Mouse (Mus musculus) megakaryocyte, embryonic 14.5 days (primary cell): ENCODE measurements at regions not wholly inside any gene's neighbourhood (a gene's known extent, or its start where the extent isn't known, plus 50 kb on each side); places are given as distances from the start of the nearest gene placed in this dataset.

ENCODE experiments used
- H3K27me3 ChIP-seq: replicated peaks from 2 replicates; pipeline ENCODE3; 2012; ENCODE audit warnings: inconsistent platforms
- H3K36me3 ChIP-seq: replicated peaks from 2 replicates; pipeline ENCODE3; 2012; ENCODE audit warnings: low read length, inconsistent platforms, mixed read lengths
- H3K4me1 ChIP-seq: 2 replicates; pipeline ENCODE4 v1.6.1; 2012; ENCODE audit warnings: inconsistent platforms
- H3K4me3 ChIP-seq: replicated peaks from 2 replicates; pipeline ENCODE3; 2012; ENCODE audit warnings: moderate library complexity, mild to moderate bottlenecking, inconsistent platforms
- H3K9me3 ChIP-seq: 2 replicates; pipeline ENCODE4 v1.6.1; 2012; ENCODE audit warnings: inconsistent platforms
- FLI1 ChIP-seq: IDR thresholded peaks from 2 replicates; pipeline ENCODE4 v1.6.1; 2012; ENCODE audit warnings: low read length, inconsistent platforms, mixed read lengths
- GATA1 ChIP-seq: IDR thresholded peaks from 3 replicates; pipeline ENCODE4 v1.6.1; 2012; ENCODE audit warnings: mixed read lengths, low read length, inconsistent platforms, borderline replicate concordance

GRCm38 (mm10) chr2:166492421-166492820 is 221.2 kb downstream of the Prex1 start:
- TF ChIP-seq FLI1 (no peak), GATA1 (no peak)
- H3K4me1 ChIP-seq, result peaks cover 20% of the 10 kb centered on the region
- no peak overlapping the region for H3K4me3 ChIP-seq
- peaks cover 48% of the 10 kb centered on the region for H3K27me3 ChIP-seq
- no peaks in the 10 kb centered on the region for H3K36me3 ChIP-seq
- no peaks in the 10 kb centered on the region; the same call in 1 of the 2 replicates for H3K9me3 ChIP-seq

DNA sequence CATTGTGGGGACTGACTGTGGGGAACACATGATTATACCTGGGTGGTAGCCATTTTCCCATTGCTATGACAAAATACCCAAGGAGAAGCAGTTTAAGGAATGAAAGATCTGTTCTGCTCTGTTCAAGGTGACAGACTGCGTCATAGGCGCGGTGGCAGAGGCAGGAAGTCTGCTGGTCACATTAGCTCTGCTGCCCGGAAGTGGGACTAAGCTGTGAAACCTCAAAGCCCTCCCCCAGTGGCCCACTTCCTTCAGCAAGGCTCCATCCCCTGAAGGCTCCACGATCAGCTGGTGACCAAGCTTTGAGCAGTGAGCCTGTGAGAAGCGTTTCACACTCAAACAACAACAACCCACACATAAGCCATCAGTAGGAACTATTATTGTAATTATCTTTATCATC is 221.8 kb downstream of the Prex1 start:
- no peaks in the 10 kb centered on the region; the same call in 1 of the 2 replicates for H3K9me3 ChIP-seq
- TF ChIP-seq GATA1 (no peak), FLI1 (no peak)
- no peak overlapping the region for H3K4me3 ChIP-seq
- H3K4me1 ChIP-seq, result peaks cover 20% of the 10 kb centered on the region
- no peaks in the 10 kb centered on the region for H3K36me3 ChIP-seq
- peaks cover 52% of the 10 kb centered on the region for H3K27me3 ChIP-seq

GRCm38 (mm10) chr2:166489041-166489872 is 224.4 kb downstream of the Prex1 start:
- Histone ChIP-seq H3K4me3 (no peak overlapping the region), H3K9me3 (no peaks in the 10 kb centered on the region; the same call in 1 of the 2 replicates), H3K4me1 (peaks cover 22% of the 10 kb centered on the region), H3K36me3 (no peaks in the 10 kb centered on the region), H3K27me3 (peaks cover 59% of the 10 kb centered on the region)
- TF ChIP-seq GATA1 (no peak), FLI1 (no peak)

DNA sequence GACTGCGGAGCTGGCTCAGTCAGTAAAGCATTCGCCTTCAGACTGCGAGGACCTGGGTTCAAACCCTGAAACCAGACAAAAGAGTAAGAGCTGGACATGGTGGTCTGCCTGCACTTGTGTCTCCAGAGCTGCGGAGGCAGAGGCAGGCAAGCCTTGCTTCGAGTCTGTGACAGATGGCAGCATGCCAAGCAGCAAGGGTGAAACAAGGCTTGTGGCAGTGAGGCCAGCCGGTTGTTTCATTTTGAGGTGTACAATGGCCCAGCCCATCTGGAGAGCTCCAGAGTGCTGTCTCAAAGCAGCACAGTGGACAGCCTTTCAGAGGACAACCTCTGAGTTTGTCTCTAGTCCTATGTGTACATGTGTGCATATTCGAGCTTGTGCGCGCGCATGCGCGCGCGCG is 225.9 kb downstream of the Prex1 start:
- H3K27me3 ChIP-seq, result peaks cover 48% of the 10 kb centered on the region
- H3K4me3 ChIP-seq, result no peak overlapping the region
- peaks cover 24% of the 10 kb centered on the region for H3K4me1 ChIP-seq
- H3K9me3 ChIP-seq, result no peaks in the 10 kb centered on the region; the same call in 1 of the 2 replicates
- no peaks in the 10 kb centered on the region for H3K36me3 ChIP-seq
- TF ChIP-seq FLI1 (no peak), GATA1 (no peak)

GRCm38 (mm10) chr2:166485788-166486187 is 227.8 kb downstream of the Prex1 start:
- Histone ChIP-seq H3K36me3 (no peaks in the 10 kb centered on the region), H3K9me3 (no peaks in the 10 kb centered on the region), H3K4me1 (peaks cover 11% of the 10 kb centered on the region), H3K27me3 (peaks cover 55% of the 10 kb centered on the region), H3K4me3 (no peak overlapping the region)
- no peak for TF ChIP-seq GATA1
- TF ChIP-seq FLI1, result no peak

GRCm38 (mm10) chr2:166485361-166485760 is 228.3 kb downstream of the Prex1 start:
- Histone ChIP-seq H3K4me1 (peaks cover 11% of the 10 kb centered on the region), H3K9me3 (no peaks in the 10 kb centered on the region), H3K36me3 (no peaks in the 10 kb centered on the region), H3K4me3 (no peak overlapping the region), H3K27me3 (peaks cover 56% of the 10 kb centered on the region)
- TF ChIP-seq GATA1 (no peak), FLI1 (no peak)

GRCm38 (mm10) chr2:166483617-166484319 is 229.9 kb downstream of the Prex1 start:
- Histone ChIP-seq H3K27me3 (peaks cover 52% of the 10 kb centered on the region), H3K36me3 (no peaks in the 10 kb centered on the region), H3K4me3 (no peak overlapping the region), H3K9me3 (no peaks in the 10 kb centered on the region), H3K4me1 (peaks cover 11% of the 10 kb centered on the region)
- TF ChIP-seq FLI1, result no peak
- TF ChIP-seq GATA1, result no peak

DNA sequence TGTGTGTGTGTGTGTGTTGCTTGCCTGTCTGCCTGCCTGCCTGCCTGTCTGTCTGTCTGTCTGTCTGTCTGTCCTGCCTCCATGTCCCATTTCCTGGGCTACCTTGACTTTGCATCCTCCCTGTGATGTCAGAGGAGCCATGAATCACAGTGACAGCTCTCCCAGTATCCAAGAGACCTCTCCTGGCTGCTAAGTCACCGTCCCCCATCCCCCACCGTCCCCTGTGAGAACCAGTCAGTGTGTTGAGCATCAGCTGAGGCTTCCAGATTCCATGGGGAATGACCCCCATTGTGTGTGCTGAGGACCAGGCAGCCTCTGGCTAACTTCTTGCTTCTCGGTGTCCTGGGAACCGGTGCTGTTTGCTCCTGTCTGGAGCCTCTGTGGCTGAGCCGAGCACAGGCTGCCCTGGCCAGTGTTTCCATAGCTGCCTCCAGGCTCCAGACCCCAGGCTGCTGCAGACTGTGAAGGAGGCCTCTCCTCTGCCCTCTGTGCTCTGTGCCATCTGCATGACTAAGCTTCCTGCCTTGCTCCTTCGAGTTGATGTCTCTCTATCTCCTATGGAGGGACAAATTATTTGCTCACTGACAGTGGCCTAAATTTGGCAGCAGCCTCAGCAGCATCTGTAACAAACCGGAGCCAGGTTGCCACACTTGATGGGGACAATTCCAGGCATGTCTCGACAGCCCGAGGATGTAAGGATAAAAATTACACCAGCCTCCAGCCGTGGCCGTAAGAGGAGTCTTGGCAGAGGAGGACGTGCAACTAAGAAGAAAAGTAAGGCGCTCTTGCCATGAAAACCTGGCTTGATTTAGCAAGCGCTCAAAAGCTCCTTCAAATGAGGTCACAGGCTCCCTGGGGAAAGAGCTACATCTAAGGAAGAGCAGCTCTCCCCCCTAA is 230.7 kb downstream of the Prex1 start:
- H3K9me3 ChIP-seq, result no peaks in the 10 kb centered on the region
- H3K36me3 ChIP-seq, result no peaks in the 10 kb centered on the region
- no peak overlapping the region for H3K4me3 ChIP-seq
- peaks cover 49% of the 10 kb centered on the region for H3K27me3 ChIP-seq
- TF ChIP-seq FLI1, result no peak
- no peak for TF ChIP-seq GATA1
- H3K4me1 ChIP-seq, result peaks cover 7% of the 10 kb centered on the region

DNA sequence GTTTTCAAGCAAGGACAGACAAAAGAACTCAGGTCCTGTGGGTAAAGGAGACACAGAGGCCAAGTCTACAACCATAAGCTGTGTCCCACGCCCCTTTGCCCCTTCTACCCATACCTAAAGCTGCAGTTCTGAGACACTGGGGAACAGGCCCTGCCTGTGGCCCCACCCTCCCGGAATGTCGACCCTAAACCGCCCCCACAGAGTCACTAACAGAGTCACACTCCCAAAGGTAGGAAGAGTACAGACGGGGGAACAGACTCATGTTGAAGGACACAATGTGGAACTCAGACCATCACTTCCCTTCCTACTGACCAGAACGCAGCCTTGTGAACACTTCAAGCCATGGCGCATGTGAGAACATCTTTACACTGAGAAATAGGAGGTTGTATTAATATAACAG is 231.9 kb downstream of the Prex1 start:
- no peak for TF ChIP-seq FLI1
- H3K27me3 ChIP-seq, result peaks cover 44% of the 10 kb centered on the region
- H3K4me1 ChIP-seq, result peaks cover 7% of the 10 kb centered on the region
- no peaks in the 10 kb centered on the region for H3K36me3 ChIP-seq
- no peaks in the 10 kb centered on the region for H3K9me3 ChIP-seq
- H3K4me3 ChIP-seq, result no peak overlapping the region
